Mouse (Mus musculus) G1E (cell line): ENCODE data around the gene Ppm1j.

Experiments used
- CTCF ChIP-seq: IDR thresholded peaks from 2 replicates; pipeline ENCODE4 v1.5.1; 2012; ENCODE audit warnings: low read depth, low read length, inconsistent platforms, mixed read lengths
- GATA1 ChIP-seq: IDR thresholded peaks from 2 replicates; pipeline ENCODE4 v1.6.1; 2012; ENCODE audit warnings: borderline replicate concordance, low read length, inconsistent platforms, mixed read lengths
- GATA2 ChIP-seq: IDR thresholded peaks from 2 replicates; pipeline ENCODE4 v1.6.1; 2012; ENCODE audit warnings: low read depth, low read length, inconsistent platforms, borderline replicate concordance
- TAL1 ChIP-seq: conservative IDR thresholded peaks from 2 replicates; pipeline ENCODE4 v1.6.1; 2012; ENCODE audit warnings: low read depth, low read length, inconsistent platforms, mixed read lengths

- no peak for TF ChIP-seq GATA2
- TF ChIP-seq TAL1, result no peak
- no peak for TF ChIP-seq CTCF
- no peak for TF ChIP-seq GATA1
These were observed 9.9 kb upstream of the Ppm1j start for GRCm38 (mm10) chr3:104770918-104771317.
